Mouse (Mus musculus): ENCODE measurements around the gene Tmc6. TPM values are rescaled to one million over a fixed set of nuclear protein-coding genes. Genes with fewer than 3 reads are reported as not detected.

The Tmc6 gene
- polyA plus RNA-seq, 1 experiment from 2014 or later, result 53.0 TPM

DNA sequence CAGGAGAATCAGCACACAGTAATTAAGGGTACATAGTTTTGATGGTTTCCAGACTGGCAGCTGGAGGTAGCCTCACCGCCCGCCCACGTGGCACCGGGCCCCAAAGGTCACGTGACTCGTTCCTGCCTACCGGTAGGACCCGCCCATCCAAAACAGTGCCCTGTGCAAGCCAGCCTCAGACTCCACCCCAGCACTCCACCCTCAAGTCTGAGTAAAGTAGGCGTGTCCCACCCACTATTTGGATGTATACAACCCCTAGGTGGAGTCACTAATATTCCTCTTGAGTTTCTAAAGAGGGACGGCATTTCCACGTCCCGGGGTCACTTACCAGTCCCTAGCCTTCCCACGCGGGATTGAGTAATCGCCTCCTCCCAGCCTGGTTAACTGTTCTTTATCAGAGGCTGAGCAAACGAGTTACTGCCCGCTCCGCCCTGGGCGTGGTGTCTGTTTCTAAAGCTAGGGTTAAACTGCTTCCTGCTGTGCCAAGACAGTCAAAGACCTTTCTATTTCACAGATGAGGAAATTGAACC lies 1.4 kb downstream of the Tmc6 start:
- peak overlapping the region; percentile 98 for H3K4me2 ChIP-seq
- H3K4me1 ChIP-seq (replicated peaks), result peaks cover 79% of the 10 kb centered on the region
- peak overlapping the region; percentile 96 for H3K4me3 ChIP-seq (replicated peaks)
- peak; percentile 94 for DNase-seq
- no peaks in the 10 kb centered on the region for H3K9me3 ChIP-seq (replicated peaks)
- H3K27ac ChIP-seq, result peak overlapping the region; percentile 100
- H3K27me3 ChIP-seq, result no peaks in the 10 kb centered on the region
- peak overlapping the region; percentile 97 for H3K9ac ChIP-seq
- WGBS (ENCODE audit: insufficient replicate concordance), result under 1% methylated on average over 19 of the region's 19 CpGs
- peaks cover 52% of the 10 kb centered on the region for H3K36me3 ChIP-seq
- peak; percentile 76 for ATAC-seq (ENCODE audit: low read depth)

DNA sequence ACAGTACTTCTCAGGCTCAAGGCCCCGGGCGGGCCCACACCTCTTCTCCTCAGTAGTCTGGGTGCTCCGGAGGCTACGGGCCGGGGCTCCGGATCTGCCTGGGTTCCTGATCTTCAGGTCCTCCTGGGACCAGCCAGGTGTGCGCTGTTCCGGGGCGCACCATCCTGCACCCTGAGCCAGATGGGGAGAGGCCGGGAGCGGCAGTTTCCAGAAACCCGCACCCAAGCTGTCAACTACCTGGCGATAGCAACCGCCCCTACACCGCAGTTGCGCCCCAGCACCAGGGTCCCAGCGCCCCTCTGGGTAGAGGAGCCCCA lies 1.8 kb downstream of the Tmc6 start:
- ATAC-seq (ENCODE audit: low read depth), result peak; percentile 8

DNA sequence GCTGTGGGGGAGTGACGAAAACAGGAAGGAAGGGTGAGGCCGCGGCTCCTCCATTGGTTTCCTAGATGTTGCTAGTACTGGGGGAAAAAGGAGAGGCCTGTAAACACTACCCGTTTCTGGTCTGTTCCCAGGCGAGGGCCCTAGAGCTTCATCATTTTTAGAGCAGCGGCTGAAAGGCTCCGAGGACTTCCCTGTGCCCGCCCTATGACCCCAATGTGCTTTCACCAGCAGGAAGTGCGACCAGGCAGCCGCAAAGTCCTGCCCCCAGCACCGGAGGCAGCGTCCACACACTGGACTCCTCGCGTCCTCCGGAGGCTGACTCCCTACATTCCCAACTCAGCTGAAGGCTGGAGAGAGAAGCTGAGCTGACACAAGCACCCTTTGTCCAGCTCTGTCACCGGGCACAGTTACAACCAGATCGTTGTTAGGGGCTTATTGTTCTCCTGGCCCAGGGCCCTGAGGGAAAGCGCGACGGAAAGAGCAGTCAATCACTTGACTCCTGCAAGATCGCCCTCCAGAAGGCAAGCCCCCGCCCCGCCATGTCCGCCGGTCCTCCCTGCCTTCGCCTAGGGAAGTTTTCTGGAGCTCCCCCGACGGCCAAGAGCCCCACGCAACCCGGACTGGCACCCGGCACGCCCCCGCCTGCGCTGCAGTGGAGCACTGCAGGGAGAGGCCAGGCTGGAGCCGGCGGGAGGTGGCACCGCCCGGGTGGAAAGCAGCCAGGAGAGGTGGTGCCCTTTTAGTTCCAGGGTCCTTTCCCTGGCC lies 2.4 kb downstream of the Tmc6 start:
- DNase-seq, result peak; percentile 58
- ATAC-seq (ENCODE audit: low read depth), result peak; percentile 33
- peak overlapping the region; percentile 97 for H3K9ac ChIP-seq
- H3K9me3 ChIP-seq (replicated peaks), result no peaks in the 10 kb centered on the region
- 2% methylated on average over 38 of the region's 38 CpGs for WGBS (ENCODE audit: insufficient replicate concordance)
- H3K27me3 ChIP-seq, result no peaks in the 10 kb centered on the region
- H3K4me2 ChIP-seq, result peak overlapping the region; percentile 98
- peaks cover 52% of the 10 kb centered on the region for H3K36me3 ChIP-seq
- H3K4me3 ChIP-seq (replicated peaks), result peak overlapping the region; percentile 96
- H3K27ac ChIP-seq, result peak overlapping the region; percentile 100
- H3K4me1 ChIP-seq (replicated peaks), result peaks cover 71% of the 10 kb centered on the region

More for the DNA sequence above, 1.8 kb downstream of the Tmc6 start:
- Histone ChIP-seq H3K36me3 (peaks cover 52% of the 10 kb centered on the region), H3K9ac (peak overlapping the region; percentile 97), H3K4me2 (peak overlapping the region; percentile 98), H3K9me3 (replicated peaks) (no peaks in the 10 kb centered on the region), H3K27me3 (no peaks in the 10 kb centered on the region), H3K27ac (peak overlapping the region; percentile 100), H3K4me3 (replicated peaks) (peak overlapping the region; percentile 96), H3K4me1 (replicated peaks) (peaks cover 76% of the 10 kb centered on the region)
- no peak for DNase-seq
- under 1% methylated on average over 17 of the region's 17 CpGs for WGBS (ENCODE audit: insufficient replicate concordance)

DNA sequence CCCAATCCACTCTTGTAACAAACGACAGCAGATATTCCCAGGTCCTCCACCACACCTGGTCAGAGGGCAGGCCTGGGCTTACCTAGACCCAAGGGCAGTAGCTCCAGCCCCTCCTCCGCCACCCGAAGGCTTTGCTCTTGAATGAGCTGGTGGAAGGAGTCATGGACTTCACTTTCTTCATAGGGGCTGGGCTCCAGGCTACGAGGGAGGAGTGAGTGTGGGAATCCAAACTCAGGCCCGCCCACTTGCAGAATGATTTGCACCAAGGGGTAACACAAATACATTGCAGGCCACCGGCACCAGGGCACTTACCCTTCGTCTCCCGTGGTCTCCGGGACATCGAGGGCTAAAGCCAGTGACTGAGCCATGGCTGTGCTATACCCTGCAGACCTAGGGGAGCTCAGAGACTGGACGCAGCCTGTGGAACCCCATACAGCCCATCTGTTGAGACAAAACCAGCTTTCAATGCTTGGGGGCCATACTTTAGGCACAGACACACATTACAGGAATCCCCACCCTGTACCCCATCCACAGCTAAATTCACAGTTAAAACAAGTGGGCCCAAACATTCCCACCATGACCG lies 3.1 kb downstream of the Tmc6 start:
- peak overlapping the region; percentile 97 for H3K9ac ChIP-seq
- H3K36me3 ChIP-seq, result peaks cover 52% of the 10 kb centered on the region
- no peak for ATAC-seq (ENCODE audit: low read depth)
- H3K9me3 ChIP-seq (replicated peaks), result no peaks in the 10 kb centered on the region
- peak; percentile 52 for DNase-seq
- 25% methylated on average over 12 of the region's 12 CpGs for WGBS (ENCODE audit: insufficient replicate concordance)
- peak overlapping the region; percentile 98 for H3K4me2 ChIP-seq
- H3K27ac ChIP-seq, result peak overlapping the region; percentile 100
- peaks cover 66% of the 10 kb centered on the region for H3K4me1 ChIP-seq (replicated peaks)
- H3K4me3 ChIP-seq (replicated peaks), result peak overlapping the region; percentile 96
- H3K27me3 ChIP-seq, result no peaks in the 10 kb centered on the region

- DNase-seq (no peak), ATAC-seq (ENCODE audit: low read depth) (no peak)
- Histone ChIP-seq H3K9me3 (replicated peaks) (no peaks in the 10 kb centered on the region), H3K4me1 (replicated peaks) (peaks cover 65% of the 10 kb centered on the region), H3K4me2 (peak overlapping the region; percentile 98), H3K4me3 (replicated peaks) (peak overlapping the region; percentile 96), H3K27me3 (no peaks in the 10 kb centered on the region), H3K27ac (peak overlapping the region; percentile 100), H3K36me3 (peaks cover 58% of the 10 kb centered on the region), H3K9ac (peak overlapping the region; percentile 97)
- WGBS (ENCODE audit: insufficient replicate concordance), result 91% methylated on average over 11 of the region's 11 CpGs
Observed at GRCm38 (mm10) chr11:117778031-117778430, 4.0 kb downstream of the Tmc6 start.

- Histone ChIP-seq H3K9ac (peak overlapping the region; percentile 97), H3K36me3 (peaks cover 67% of the 10 kb centered on the region), H3K4me2 (peak overlapping the region; percentile 98), H3K9me3 (replicated peaks) (no peaks in the 10 kb centered on the region), H3K4me1 (replicated peaks) (peaks cover 60% of the 10 kb centered on the region), H3K27ac (peak overlapping the region; percentile 100; the same call in 1 of the 2 replicates), H3K27me3 (no peaks in the 10 kb centered on the region), H3K4me3 (replicated peaks) (0 out of 2 replicates have a peak overlapping the region, but pooled peaks have one; percentile 96)
- WGBS (ENCODE audit: insufficient replicate concordance), result 84% methylated on average over 5 of the region's 5 CpGs
- ATAC-seq (ENCODE audit: low read depth) (no peak), DNase-seq (no peak)
Observed at GRCm38 (mm10) chr11:117777111-117777510, 4.9 kb downstream of the Tmc6 start.

- DNase-seq, result no peak
- WGBS (ENCODE audit: insufficient replicate concordance), result 94% methylated on average over 14 of the region's 14 CpGs
- peaks cover 76% of the 10 kb centered on the region for H3K36me3 ChIP-seq
- no peak overlapping the region for H3K4me3 ChIP-seq (replicated peaks)
- ATAC-seq (ENCODE audit: low read depth), result no peak
- H3K4me1 ChIP-seq (replicated peaks), result peaks cover 51% of the 10 kb centered on the region
- no peak overlapping the region for H3K9ac ChIP-seq
- H3K27me3 ChIP-seq, result no peaks in the 10 kb centered on the region
- peak overlapping the region; percentile 34; the same call in 1 of the 2 replicates for H3K27ac ChIP-seq
- H3K4me2 ChIP-seq, result no peak overlapping the region
- H3K9me3 ChIP-seq (replicated peaks), result no peaks in the 10 kb centered on the region
Observed at GRCm38 (mm10) chr11:117776085-117776792, 5.8 kb downstream of the Tmc6 start.

DNA sequence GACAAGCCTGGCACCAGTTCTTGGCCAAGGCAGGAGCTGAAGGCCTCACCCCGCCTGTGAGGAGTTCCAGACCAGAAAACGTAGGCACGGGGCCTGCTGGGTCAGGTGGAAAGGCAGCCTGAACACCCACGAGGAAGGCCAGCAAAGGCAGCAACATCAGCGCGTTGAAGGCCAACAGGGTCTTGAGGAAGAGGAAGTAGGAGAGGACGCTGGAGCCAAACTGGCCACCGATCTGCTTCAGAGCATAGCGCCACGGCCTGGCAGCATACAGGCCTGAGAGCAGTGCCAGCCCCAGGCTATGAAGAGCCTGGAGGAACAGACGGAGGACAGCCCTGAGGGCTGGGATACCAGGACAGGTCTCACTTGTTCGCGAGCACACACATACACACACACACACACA lies 6.5 kb downstream of the Tmc6 start:
- no peak overlapping the region for H3K9ac ChIP-seq
- ATAC-seq (ENCODE audit: low read depth) (no peak), DNase-seq (no peak)
- H3K36me3 ChIP-seq, result peaks cover 83% of the 10 kb centered on the region
- H3K4me2 ChIP-seq, result no peak overlapping the region
- no peaks in the 10 kb centered on the region for H3K9me3 ChIP-seq (replicated peaks)
- 76% methylated on average over 13 of the region's 13 CpGs for WGBS (ENCODE audit: insufficient replicate concordance)
- H3K27ac ChIP-seq, result 0 out of 2 replicates have a peak overlapping the region, but pooled peaks have one; percentile 34
- no peaks in the 10 kb centered on the region for H3K27me3 ChIP-seq
- peaks cover 47% of the 10 kb centered on the region for H3K4me1 ChIP-seq (replicated peaks)
- H3K4me3 ChIP-seq (replicated peaks), result no peak overlapping the region

- no peaks in the 10 kb centered on the region for H3K27me3 ChIP-seq
- no peak for ATAC-seq (ENCODE audit: low read depth)
- WGBS (ENCODE audit: insufficient replicate concordance), result 93% methylated on average over 10 of the region's 10 CpGs
Observed at GRCm38 (mm10) chr11:117774925-117775324, 7.1 kb downstream of the Tmc6 start.

DNA sequence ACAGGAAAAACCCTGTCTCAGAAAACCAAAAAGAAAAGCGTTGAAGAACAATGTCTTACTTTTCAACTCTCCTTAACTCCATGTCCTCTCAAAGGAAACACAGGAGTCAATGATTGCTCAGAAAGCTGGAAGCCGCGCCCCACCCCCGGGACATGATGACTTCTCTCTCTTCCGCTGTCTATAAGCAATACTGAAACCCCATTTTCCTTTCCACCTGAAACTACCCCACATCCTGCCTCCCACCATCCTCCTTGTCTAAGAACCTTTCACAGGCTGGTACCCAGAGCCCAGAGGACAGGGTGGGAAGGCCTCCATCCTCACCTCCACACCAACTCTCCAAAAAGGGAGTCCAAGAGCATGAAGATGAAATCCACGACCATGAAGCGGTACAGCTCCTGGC lies 9.6 kb downstream of the Tmc6 start:
- Histone ChIP-seq H3K4me3 (replicated peaks) (no peak overlapping the region), H3K4me1 (replicated peaks) (peaks cover 37% of the 10 kb centered on the region)
- 94% methylated on average over 7 of the region's 7 CpGs for WGBS (ENCODE audit: insufficient replicate concordance)

More at GRCm38 (mm10) chr11:117774925-117775324, 7.1 kb downstream of the Tmc6 start:
- Histone ChIP-seq H3K9ac (no peak overlapping the region), H3K4me2 (no peak overlapping the region), H3K9me3 (replicated peaks) (no peaks in the 10 kb centered on the region), H3K27ac (no peak overlapping the region), H3K36me3 (peaks cover 89% of the 10 kb centered on the region), H3K4me1 (replicated peaks) (peaks cover 47% of the 10 kb centered on the region), H3K4me3 (replicated peaks) (no peak overlapping the region)
- DNase-seq, result no peak

GRCm38 (mm10) chr11:117770407-117770806 lies 11.6 kb downstream of the Tmc6 start:
- Histone ChIP-seq H3K4me1 (replicated peaks) (peaks cover 20% of the 10 kb centered on the region), H3K4me2 (no peak overlapping the region), H3K4me3 (replicated peaks) (no peak overlapping the region), H3K27ac (no peak overlapping the region), H3K27me3 (no peaks in the 10 kb centered on the region), H3K9ac (no peak overlapping the region), H3K36me3 (peaks cover 99% of the 10 kb centered on the region), H3K9me3 (replicated peaks) (no peaks in the 10 kb centered on the region)
- WGBS (ENCODE audit: insufficient replicate concordance), result 92% methylated on average over 10 of the region's 10 CpGs
- ATAC-seq (ENCODE audit: low read depth) (no peak), DNase-seq (no peak)

More for the DNA sequence above, 9.6 kb downstream of the Tmc6 start:
- Histone ChIP-seq H3K9me3 (replicated peaks) (no peaks in the 10 kb centered on the region), H3K9ac (no peak overlapping the region), H3K27ac (no peak overlapping the region), H3K36me3 (peaks cover 99% of the 10 kb centered on the region), H3K4me2 (no peak overlapping the region), H3K27me3 (no peaks in the 10 kb centered on the region)
- DNase-seq (no peak), ATAC-seq (ENCODE audit: low read depth) (no peak)
